Mouse (Mus musculus): ENCODE data around the gene Pde1c. TPM values are rescaled to one million over a fixed set of nuclear protein-coding genes. Genes with fewer than 3 reads are reported as not detected.

Pde1c gene
- 0.41 TPM for polyA plus RNA-seq (2014; fragmentation: Illumina TruSeq; extraction: RNeasy Lipid Tissue Mini Kit (QIAGEN cat#74804); ENCODE audit: low read depth, low replicate concordance)

DNA sequence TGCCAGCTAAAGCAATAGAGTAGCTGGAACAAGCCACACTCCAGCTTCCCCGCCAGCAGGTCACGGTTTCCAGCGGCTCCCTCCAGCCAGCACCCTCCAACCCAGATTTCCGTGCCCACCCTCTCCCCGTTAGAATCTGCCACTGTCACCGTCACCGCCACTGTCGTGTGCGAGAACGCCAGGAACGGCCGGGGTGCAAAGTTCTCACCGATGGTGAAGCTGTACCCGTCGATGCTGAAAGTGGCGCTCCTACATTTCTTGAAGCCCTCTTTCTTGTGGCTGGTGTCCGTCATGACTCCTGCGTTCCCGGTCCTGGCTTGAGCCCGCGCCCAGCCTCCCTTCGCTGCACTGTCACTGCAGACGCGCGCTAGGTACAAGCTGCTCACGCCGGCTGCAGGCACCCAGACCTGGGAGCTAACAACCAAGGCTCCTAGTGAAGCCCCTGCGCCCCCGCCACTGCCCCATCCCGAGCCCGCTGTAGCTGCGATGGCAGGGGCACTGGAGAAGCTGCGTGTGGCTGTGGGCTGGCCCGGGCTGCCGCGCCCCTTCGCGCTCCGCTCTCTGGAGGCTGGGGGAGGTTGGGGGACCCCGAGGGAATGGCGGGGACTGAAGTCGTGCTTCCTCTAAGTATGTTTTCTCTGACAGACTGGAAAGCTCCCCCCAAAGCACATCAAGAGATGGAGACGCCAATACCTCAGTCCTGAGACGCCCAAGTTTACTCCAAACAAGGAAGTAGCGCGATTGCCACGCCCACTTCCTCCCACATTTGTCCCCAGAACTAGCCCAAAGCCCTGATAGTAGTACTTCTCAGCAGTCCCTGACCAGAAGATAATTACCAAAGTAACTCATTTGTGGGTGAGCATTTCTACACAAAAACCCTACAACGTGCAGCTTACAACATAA, at the start of gene Pde1c:
Gene Pde1c, minus strand, starts transcription at position 634 of the 903 bp plus-strand sequence.

Other genes starting within 250 kb of the Pde1c start
- gene Lsm5, start 135.6 kb upstream of the Pde1c start, polyA plus RNA-seq (2014; fragmentation: Illumina TruSeq; extraction: RNeasy Lipid Tissue Mini Kit (QIAGEN cat#74804); ENCODE audit: low read depth, low replicate concordance) = 65.3 TPM
- gene Avl9, start 145.8 kb upstream of the Pde1c start, polyA plus RNA-seq (2014; fragmentation: Illumina TruSeq; extraction: RNeasy Lipid Tissue Mini Kit (QIAGEN cat#74804); ENCODE audit: low read depth, low replicate concordance) = 66.8 TPM
- 66.3 TPM for gene Kbtbd2, start 228.7 kb upstream of the Pde1c start, polyA plus RNA-seq (2014; fragmentation: Illumina TruSeq; extraction: RNeasy Lipid Tissue Mini Kit (QIAGEN cat#74804); ENCODE audit: low read depth, low replicate concordance)

All from adrenal gland, adult 10 weeks (tissue).